Mouse (Mus musculus): ENCODE measurements around the gene 1700015G11Rik.

Gene 1700015G11Rik

GRCm38 (mm10) chr7:51982303-51982702 lies 33.2 kb downstream of the 1700015G11Rik start:
- no peak for TF ChIP-seq GATA4 (IDR thresholded peaks at IDR 0.05; ENCODE audit: insufficient replicate concordance, low read length)

GRCm38 (mm10) chr7:51979271-51979670 lies 36.3 kb downstream of the 1700015G11Rik start:
- no peak for TF ChIP-seq GATA4 (IDR thresholded peaks at IDR 0.05; ENCODE audit: insufficient replicate concordance, low read length)

- TF ChIP-seq GATA4 (IDR thresholded peaks at IDR 0.05; ENCODE audit: insufficient replicate concordance, low read length), result no peak
These were observed 40.3 kb downstream of the 1700015G11Rik start for GRCm38 (mm10) chr7:51975181-51975580.

GRCm38 (mm10) chr7:51973526-51973925 lies 42.0 kb downstream of the 1700015G11Rik start:
- TF ChIP-seq GATA4 (IDR thresholded peaks at IDR 0.05; ENCODE audit: insufficient replicate concordance, low read length), result no peak

- no peak for TF ChIP-seq GATA4 (IDR thresholded peaks at IDR 0.05; ENCODE audit: insufficient replicate concordance, low read length)
These were observed 42.4 kb downstream of the 1700015G11Rik start for GRCm38 (mm10) chr7:51973091-51973490.

GRCm38 (mm10) chr7:51972252-51972855 lies 43.2 kb downstream of the 1700015G11Rik start:
- no peak for TF ChIP-seq GATA4 (IDR thresholded peaks at IDR 0.05; ENCODE audit: insufficient replicate concordance, low read length)

- TF ChIP-seq GATA4 (IDR thresholded peaks at IDR 0.05; ENCODE audit: insufficient replicate concordance, low read length), result no peak
These were observed 46.1 kb downstream of the 1700015G11Rik start for GRCm38 (mm10) chr7:51969379-51969778.

DNA sequence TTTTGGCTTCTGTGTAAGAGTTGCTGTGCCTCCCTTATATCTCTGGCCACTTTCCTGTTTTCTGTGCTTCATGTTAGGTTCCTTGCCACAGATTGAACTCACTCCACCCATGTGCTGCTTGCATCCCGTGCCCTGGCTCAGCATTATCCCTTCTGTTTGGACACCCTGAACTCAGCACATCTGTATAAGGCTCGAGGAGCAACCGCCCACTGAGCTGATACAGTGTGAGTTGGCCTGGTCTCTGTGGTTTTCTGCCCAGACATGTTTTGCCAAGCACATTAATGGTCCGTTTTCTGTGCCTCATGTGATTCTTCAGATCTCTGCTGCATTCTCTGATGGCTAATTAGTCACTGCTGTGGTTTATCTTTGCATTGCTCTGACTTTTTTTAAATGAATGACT lies 47.9 kb downstream of the 1700015G11Rik start:
- no peak for TF ChIP-seq GATA4 (IDR thresholded peaks at IDR 0.05; ENCODE audit: insufficient replicate concordance, low read length)

- TF ChIP-seq GATA4 (IDR thresholded peaks at IDR 0.05; ENCODE audit: insufficient replicate concordance, low read length), result no peak
These were observed 50.8 kb downstream of the 1700015G11Rik start for GRCm38 (mm10) chr7:51964681-51965080.

- TF ChIP-seq GATA4 (IDR thresholded peaks at IDR 0.05; ENCODE audit: insufficient replicate concordance, low read length), result no peak
These were observed 53.1 kb downstream of the 1700015G11Rik start for GRCm38 (mm10) chr7:51962219-51962952.
